Mouse (Mus musculus) gastrocnemius, adult 2 months (tissue): Measurements from ENCODE around the gene Btbd9. TPM values are rescaled to one million over a fixed set of nuclear protein-coding genes. Genes with fewer than 3 reads are reported as not detected.

ENCODE experiments used
- DNase-seq: peaks from one replicate; pipeline ENCODE4 v3.0.0; 2022
- H3K27ac ChIP-seq: fragments of 200-600 bp; 2 replicates; pipeline ENCODE4 v1.8.1; 2022; ENCODE audit warnings: mild to moderate bottlenecking
- H3K4me3 ChIP-seq: fragments of 200-600 bp; 2 replicates; pipeline ENCODE4 v1.8.1; 2022; ENCODE audit warnings: mild to moderate bottlenecking, moderate library complexity
- CTCF ChIP-seq: fragments of 200-600 bp; IDR thresholded peaks from 2 replicates; pipeline ENCODE4 v1.8.1; 2022; ENCODE audit warnings: antibody characterized with exemption, mild to moderate bottlenecking, moderate library complexity
- intact Hi-C: fragments of 180-260 bp; cut with DNase I; formaldehyde crosslinking; loops from one replicate; pipeline ENCODE4 v1.15.1; 2025
- total RNA-seq, 2 experiments: library from RNA; stranded (reverse); gene quantifications; 2 replicates each; pipeline ENCODE4 v1.2.3; 2021

The Btbd9 gene
- total RNA-seq, 2 experiments from 2014 or later = 11.9 to 14.7 TPM

- Histone ChIP-seq H3K4me3 (no peak overlapping the region), H3K27ac (peak overlapping the region; percentile 79)
- intact Hi-C loops = no loop called here
- no peak for DNase-seq
- TF ChIP-seq CTCF = no peak
These were observed 331.0 kb downstream of the Btbd9 start for GRCm38 (mm10) chr17:30245308-30245706.

GRCm38 (mm10) chr17:30244651-30245307, 331.5 kb downstream of the Btbd9 start:
- no peak for TF ChIP-seq CTCF
- no peak for DNase-seq
- peak overlapping the region; percentile 79 for H3K27ac ChIP-seq
- intact Hi-C loops = loop anchor here (5.0 kb wide), 1 partner anchor 42 kb away; no protein-coding TSS in a partner anchor
- 0 out of 2 replicates have a peak overlapping the region, but pooled peaks have one; percentile 21 for H3K4me3 ChIP-seq

GRCm38 (mm10) chr17:30243540-30243939, 332.7 kb downstream of the Btbd9 start:
- Histone ChIP-seq H3K4me3 (no peak overlapping the region), H3K27ac (peak overlapping the region; percentile 79)
- TF ChIP-seq CTCF = no peak
- DNase-seq = no peak
- intact Hi-C loops = loop anchor here (5.0 kb wide), 1 partner anchor 41 kb away; no protein-coding TSS in a partner anchor

- DNase-seq = no peak
- intact Hi-C loops = loop anchor here (5.0 kb wide), 1 partner anchor 40 kb away; no protein-coding TSS in a partner anchor
- no peak for TF ChIP-seq CTCF
- peak overlapping the region; percentile 79 for H3K27ac ChIP-seq
- H3K4me3 ChIP-seq = no peak overlapping the region
These were observed 333.6 kb downstream of the Btbd9 start for GRCm38 (mm10) chr17:30242647-30243046.

GRCm38 (mm10) chr17:30241720-30242322, 334.5 kb downstream of the Btbd9 start:
- no peak for TF ChIP-seq CTCF

GRCm38 (mm10) chr17:30241061-30241460, 335.2 kb downstream of the Btbd9 start:
- Histone ChIP-seq H3K27ac (peak overlapping the region; percentile 79), H3K4me3 (no peak overlapping the region)
- DNase-seq = no peak
- intact Hi-C loops = loop anchor here (5.0 kb wide), 1 partner anchor 39 kb away; no protein-coding TSS in a partner anchor
- no peak for TF ChIP-seq CTCF

More at GRCm38 (mm10) chr17:30241720-30242322, 334.5 kb downstream of the Btbd9 start:
- Histone ChIP-seq H3K27ac (peak overlapping the region; percentile 79), H3K4me3 (no peak overlapping the region)
- DNase-seq = no peak
- intact Hi-C loops = loop anchor here (5.0 kb wide), 1 partner anchor 40 kb away; no protein-coding TSS in a partner anchor

- intact Hi-C loops = loop anchor here (5.0 kb wide), 1 partner anchor 38 kb away; no protein-coding TSS in a partner anchor
- H3K4me3 ChIP-seq = no peak overlapping the region
- peak overlapping the region; percentile 79 for H3K27ac ChIP-seq
- TF ChIP-seq CTCF = no peak
- peak; percentile 84 for DNase-seq
These were observed 335.6 kb downstream of the Btbd9 start for GRCm38 (mm10) chr17:30240659-30241058.

- intact Hi-C loops = no loop called here
- H3K27ac ChIP-seq = peak overlapping the region; percentile 79
- TF ChIP-seq CTCF = no peak
- DNase-seq = no peak
- no peak overlapping the region for H3K4me3 ChIP-seq
These were observed 336.8 kb downstream of the Btbd9 start for GRCm38 (mm10) chr17:30239458-30239857.

- no peak for DNase-seq
- no peak overlapping the region for H3K27ac ChIP-seq
- TF ChIP-seq CTCF = no peak
- no peak overlapping the region for H3K4me3 ChIP-seq
- intact Hi-C loops = no loop called here
These were observed 338.7 kb downstream of the Btbd9 start for GRCm38 (mm10) chr17:30237600-30237999.

GRCm38 (mm10) chr17:30236611-30237010, 339.7 kb downstream of the Btbd9 start:
- no peak overlapping the region for H3K27ac ChIP-seq
- intact Hi-C loops = no loop called here
- no peak overlapping the region for H3K4me3 ChIP-seq
- no peak for TF ChIP-seq CTCF
- no peak for DNase-seq

- Histone ChIP-seq H3K4me3 (no peak overlapping the region), H3K27ac (no peak overlapping the region)
- intact Hi-C loops = no loop called here
- no peak for DNase-seq
- no peak for TF ChIP-seq CTCF
These were observed 340.9 kb downstream of the Btbd9 start for GRCm38 (mm10) chr17:30235380-30235779.

- Histone ChIP-seq H3K27ac (no peak overlapping the region), H3K4me3 (no peak overlapping the region)
- DNase-seq = no peak
- peak; percentile 7; the same call in 1 of the 2 replicates for TF ChIP-seq CTCF
- intact Hi-C loops = no loop called here
These were observed 343.6 kb downstream of the Btbd9 start for GRCm38 (mm10) chr17:30232698-30233097.

- H3K27ac ChIP-seq = no peak overlapping the region
- no peak overlapping the region for H3K4me3 ChIP-seq
- no peak for DNase-seq
- no peak for TF ChIP-seq CTCF
- intact Hi-C loops = no loop called here
These were observed 344.8 kb downstream of the Btbd9 start for GRCm38 (mm10) chr17:30231483-30231882.
